ENCODE assay signal across 1 mouse cellular context in the genomic region with DNA sequence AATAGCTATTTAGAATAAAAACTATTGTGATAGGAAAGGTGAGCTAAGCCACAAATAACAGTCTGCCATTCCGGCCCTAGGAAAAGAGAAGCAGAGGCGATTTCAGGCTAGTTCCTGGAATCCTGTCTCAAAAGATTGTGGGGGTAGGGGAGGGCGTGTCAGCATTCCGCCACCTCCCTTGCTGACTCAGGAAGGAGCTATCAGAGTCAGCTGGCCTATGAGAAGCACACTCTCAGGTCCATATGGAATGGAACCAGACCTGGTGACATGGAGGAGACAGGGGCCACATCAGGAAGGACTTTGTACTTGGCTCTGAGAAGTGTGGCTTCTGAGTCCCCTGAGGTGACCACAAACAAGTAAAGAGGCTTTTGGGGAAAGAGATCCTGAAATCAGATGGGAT.
TF ChIP-seq lines count a peak whose summit lies in the region.

No protein-coding gene starts in this region.

TF ChIP-seq in MEL, 35 proteins besides CTCF, POLR2A, EP300 and RAD21:
- no peak for TF ChIP-seq MYB (IDR thresholded peaks at IDR 0.05; ENCODE audit: low read depth, low read length)
- TF ChIP-seq E2F4 (IDR thresholded peaks at IDR 0.05; ENCODE audit: borderline replicate concordance, low read depth, low read length) = no peak
- TF ChIP-seq NRF1 (IDR thresholded peaks at IDR 0.05; ENCODE audit: insufficient read depth, low read depth, low read length, poor library complexity, severe bottlenecking) = no peak
- TF ChIP-seq MEF2A (IDR thresholded peaks at IDR 0.05; ENCODE audit: extremely low read depth, insufficient replicate concordance, low read depth, low read length, poor library complexity, severe bottlenecking) = no peak
- no peak for TF ChIP-seq MXI1 (IDR thresholded peaks at IDR 0.05; ENCODE audit: low read depth, low read length)
- no peak for TF ChIP-seq JUND (IDR thresholded peaks at IDR 0.05; ENCODE audit: low read depth, low read length)
- no peak for TF ChIP-seq ELF1 (IDR thresholded peaks at IDR 0.05; ENCODE audit: low read depth, low read length)
- TF ChIP-seq NELFE (IDR thresholded peaks at IDR 0.05; ENCODE audit: low read depth, low read length) = no peak
- no peak for TF ChIP-seq ZKSCAN1 (IDR thresholded peaks at IDR 0.05; ENCODE audit: low read depth, low read length)
- TF ChIP-seq SIN3A (IDR thresholded peaks at IDR 0.05; ENCODE audit: low read length) = no peak
- no peak for TF ChIP-seq GATA1 (IDR thresholded peaks at IDR 0.05; ENCODE audit: low read depth, low read length)
- TF ChIP-seq RCOR1 (IDR thresholded peaks at IDR 0.05; ENCODE audit: low read depth, low read length) = no peak
- no peak for TF ChIP-seq SMC3 (IDR thresholded peaks at IDR 0.05; ENCODE audit: low read depth, low read length)
- TF ChIP-seq MAZ (IDR thresholded peaks at IDR 0.05; ENCODE audit: low read depth, low read length) = no peak
- no peak for TF ChIP-seq TCF12 (IDR thresholded peaks at IDR 0.05; ENCODE audit: low read depth, low read length)
